Mouse (Mus musculus) heart, embryonic 11.5 days (tissue): ENCODE measurements around the gene Platr17. TPM values are rescaled to one million over a fixed set of nuclear protein-coding genes. Genes with fewer than 3 reads are reported as not detected.

Experiments
- ATAC-seq: fragments of 200-750 bp; cut with Nextera tagmentation; replicated peaks from 2 replicates; pipeline ENCODE4 v1.8.0; 2017; ENCODE audit warnings: moderate library complexity; ENCODE audit not compliant: insufficient number of reproducible peaks, low FRiP score, low TSS enrichment
- H3K27ac ChIP-seq: fragments of 300-500 bp; sonication (generic); 2 replicates; pipeline ENCODE4 v1.5.1; 2014; ENCODE audit warnings: mild to moderate bottlenecking, low read depth, low read length
- H3K27me3 ChIP-seq: fragments of 300-500 bp; sonication (generic); 2 replicates; pipeline ENCODE4 v1.6.1; 2014; ENCODE audit warnings: mild to moderate bottlenecking, low read length, mixed read lengths; ENCODE audit not compliant: control insufficient read depth, insufficient read depth
- H3K36me3 ChIP-seq: fragments of 300-500 bp; sonication (generic); 2 replicates; pipeline ENCODE4 v1.6.1; 2014; ENCODE audit warnings: mild to moderate bottlenecking, low read length, moderate library complexity, mixed read lengths; ENCODE audit not compliant: control insufficient read depth, insufficient read depth
- H3K4me1 ChIP-seq: fragments of 300-500 bp; sonication (generic); 2 replicates; pipeline ENCODE4 v1.6.1; 2014; ENCODE audit warnings: low read length; ENCODE audit not compliant: control insufficient read depth, insufficient read depth
- H3K4me2 ChIP-seq: fragments of 300-500 bp; sonication (generic); 2 replicates; pipeline ENCODE4 v1.6.1; 2014; ENCODE audit warnings: mild to moderate bottlenecking, moderate library complexity
- H3K4me3 ChIP-seq: fragments of 300-500 bp; sonication (generic); 2 replicates; pipeline ENCODE4 v1.5.1; 2014; ENCODE audit warnings: low read depth, low read length
- H3K9ac ChIP-seq: fragments of 300-500 bp; sonication (generic); 2 replicates; pipeline ENCODE4 v1.6.1; 2014; ENCODE audit warnings: mild to moderate bottlenecking, low read depth, low read length, moderate library complexity
- H3K9me3 ChIP-seq: fragments of 300-500 bp; sonication (generic); replicated peaks from 2 replicates; pipeline ENCODE4 v1.6.1; 2016; ENCODE audit warnings: low read length; ENCODE audit not compliant: control insufficient read depth
- WGBS: fragments of 180-500 bp; shearing (Covaris S2); extraction: QIAGEN DNeasy Blood & Tissue Kit; methylation state at CpG from one replicate; pipeline ENCODE4 v1.1.7; 2014; ENCODE audit not compliant: insufficient replicate concordance; 5-methylcytosine and 5-hydroxymethylcytosine counted together
- polyA plus RNA-seq: library from polyadenylated mRNA; unstranded; fragments of >200 nt; fragmentation: Nextera tagmentation; extraction: Ambion mirVana; gene quantifications from 2 replicates; pipeline ENCODE4 v1.2.1, GENCODE M21; 2014

Platr17 gene
- polyA plus RNA-seq, 1 experiment from 2014 or later, result not detected

- no peaks in the 10 kb centered on the region for H3K9me3 ChIP-seq
- H3K27ac ChIP-seq, result peak overlapping the region; percentile 98
- H3K4me2 ChIP-seq, result peak overlapping the region; percentile 98
- peaks cover 16% of the 10 kb centered on the region for H3K36me3 ChIP-seq
- H3K4me1 ChIP-seq, result peaks cover 15% of the 10 kb centered on the region
- peak overlapping the region; percentile 94 for H3K4me3 ChIP-seq
- no peak for ATAC-seq
- H3K27me3 ChIP-seq, result no peaks in the 10 kb centered on the region
- WGBS, result under 1% methylated on average over 44 of the region's 45 CpGs
- H3K9ac ChIP-seq, result peak overlapping the region; percentile 91
Observed at GRCm38 (mm10) chr17:33930280-33931158, 25.6 kb downstream of the Platr17 start.

- Histone ChIP-seq H3K9me3 (no peaks in the 10 kb centered on the region), H3K4me3 (peak overlapping the region; percentile 94), H3K4me1 (peaks cover 15% of the 10 kb centered on the region), H3K9ac (peak overlapping the region; percentile 91), H3K27me3 (no peaks in the 10 kb centered on the region), H3K27ac (no peak overlapping the region), H3K36me3 (peaks cover 20% of the 10 kb centered on the region), H3K4me2 (peak overlapping the region; percentile 98)
- ATAC-seq, result no peak
- WGBS, result 36% methylated on average over 18 of the region's 18 CpGs
Observed at GRCm38 (mm10) chr17:33931159-33931866, 26.4 kb downstream of the Platr17 start.

- Histone ChIP-seq H3K4me1 (peaks cover 15% of the 10 kb centered on the region), H3K9me3 (no peaks in the 10 kb centered on the region), H3K36me3 (peaks cover 21% of the 10 kb centered on the region), H3K4me3 (no peak overlapping the region), H3K4me2 (no peak overlapping the region), H3K9ac (no peak overlapping the region; the same call in 1 of the 2 replicates), H3K27ac (no peak overlapping the region), H3K27me3 (no peaks in the 10 kb centered on the region)
- ATAC-seq, result no peak
- WGBS, result 87% methylated on average over 11 of the region's 11 CpGs
Observed at GRCm38 (mm10) chr17:33931947-33932346, 27.0 kb downstream of the Platr17 start.

GRCm38 (mm10) chr17:33932448-33932847, 27.5 kb downstream of the Platr17 start:
- no peaks in the 10 kb centered on the region for H3K9me3 ChIP-seq
- H3K36me3 ChIP-seq, result peaks cover 25% of the 10 kb centered on the region
- peaks cover 15% of the 10 kb centered on the region for H3K4me1 ChIP-seq
- 88% methylated on average over 14 of the region's 14 CpGs for WGBS
- H3K27me3 ChIP-seq, result no peaks in the 10 kb centered on the region
- H3K4me3 ChIP-seq, result no peak overlapping the region
- no peak for ATAC-seq
- no peak overlapping the region for H3K4me2 ChIP-seq
- no peak overlapping the region for H3K9ac ChIP-seq
- H3K27ac ChIP-seq, result no peak overlapping the region

- 92% methylated on average over 15 of the region's 15 CpGs for WGBS
- ATAC-seq, result no peak
- H3K27me3 ChIP-seq, result no peaks in the 10 kb centered on the region
- H3K36me3 ChIP-seq, result peaks cover 25% of the 10 kb centered on the region
- no peak overlapping the region for H3K27ac ChIP-seq
- no peak overlapping the region for H3K4me3 ChIP-seq
- no peak overlapping the region for H3K4me2 ChIP-seq
- no peaks in the 10 kb centered on the region for H3K9me3 ChIP-seq
- H3K4me1 ChIP-seq, result peaks cover 15% of the 10 kb centered on the region
- no peak overlapping the region for H3K9ac ChIP-seq
Observed at GRCm38 (mm10) chr17:33932970-33933369, 28.0 kb downstream of the Platr17 start.

GRCm38 (mm10) chr17:33935422-33936055, 30.6 kb downstream of the Platr17 start:
- no peak overlapping the region for H3K27ac ChIP-seq
- no peaks in the 10 kb centered on the region for H3K9me3 ChIP-seq
- H3K36me3 ChIP-seq, result peaks cover 25% of the 10 kb centered on the region
- WGBS, result 82% methylated on average over 21 of the region's 21 CpGs
- no peak overlapping the region for H3K4me2 ChIP-seq
- H3K9ac ChIP-seq, result no peak overlapping the region
- no peaks in the 10 kb centered on the region for H3K27me3 ChIP-seq
- no peak overlapping the region for H3K4me3 ChIP-seq
- ATAC-seq, result no peak
- H3K4me1 ChIP-seq, result peaks cover 17% of the 10 kb centered on the region

GRCm38 (mm10) chr17:33936993-33937392, 32.1 kb downstream of the Platr17 start:
- Histone ChIP-seq H3K36me3 (peaks cover 25% of the 10 kb centered on the region), H3K9ac (no peak overlapping the region)

GRCm38 (mm10) chr17:33938783-33939182, 33.8 kb downstream of the Platr17 start:
- H3K9me3 ChIP-seq, result no peaks in the 10 kb centered on the region
- peak overlapping the region; percentile 84 for H3K4me2 ChIP-seq
- WGBS, result 77% methylated on average over 11 of the region's 11 CpGs
- H3K36me3 ChIP-seq, result peaks cover 15% of the 10 kb centered on the region
- H3K4me1 ChIP-seq, result peaks cover 13% of the 10 kb centered on the region
- no peak overlapping the region for H3K9ac ChIP-seq
- no peaks in the 10 kb centered on the region for H3K27me3 ChIP-seq
- H3K27ac ChIP-seq, result no peak overlapping the region
- no peak for ATAC-seq
- no peak overlapping the region; the same call in 1 of the 2 replicates for H3K4me3 ChIP-seq

More at GRCm38 (mm10) chr17:33936993-33937392, 32.1 kb downstream of the Platr17 start:
- 78% methylated on average over 15 of the region's 15 CpGs for WGBS
- Histone ChIP-seq H3K4me2 (no peak overlapping the region), H3K4me1 (peaks cover 13% of the 10 kb centered on the region), H3K27me3 (no peaks in the 10 kb centered on the region), H3K9me3 (no peaks in the 10 kb centered on the region), H3K4me3 (no peak overlapping the region), H3K27ac (no peak overlapping the region)
- no peak for ATAC-seq
